ENCODE assay signal across 14 mouse cellular contexts in genomic region chr2:91929455-91929854, GRCm38 (mm10). TPM values are rescaled to one million over a fixed set of nuclear protein-coding genes. Genes with fewer than 3 reads are reported as not detected.
A peak's percentile ranks its signal among the peaks of the same experiment; 100 is the strongest.
DNase-seq lines count a peak whose midpoint lies in the region; ATAC-seq and TF ChIP-seq lines count a peak whose summit lies in the region.
"Had no signal": no experiment of that assay in that cellular context is flagged by ENCODE, and none has a peak within 500 bp of the region (broad histone marks: within the 10 kb centered on the region; RNA-seq: fewer than 3 reads in every experiment).

No protein-coding gene starts in this region.

- H3K4me2 ChIP-seq in heart, embryonic 14.5 days (ENCODE audit: low read length) = peak overlapping the region; percentile 89; the same call in 1 of the 2 replicates
- peak overlapping the region; percentile 89; the same call in 1 of the 2 replicates for H3K4me2 ChIP-seq in forebrain, embryonic 11.5 days (ENCODE audit: low read depth, low read length, severe bottlenecking)
- peak overlapping the region; percentile 73 for H3K4me2 ChIP-seq in limb, embryonic 11.5 days (ENCODE audit: low read depth, severe bottlenecking)

- H3K4me1 ChIP-seq in heart, embryonic 14.5 days (ENCODE audit: control insufficient read depth in 2 of 2, insufficient read depth in 2 of 2, low read length in 2 of 2) = peaks cover 25 to 41% of the 10 kb centered on the region in 2 experiments
- peaks cover 87% of the 10 kb centered on the region for H3K4me1 ChIP-seq in E14TG2a.4 (replicated peaks; ENCODE audit: low read depth, low read length)
- H3K4me1 ChIP-seq in forebrain, embryonic 11.5 days (replicated peaks; ENCODE audit: control insufficient read depth, insufficient read depth, low read length) = peaks cover 22% of the 10 kb centered on the region
- H3K4me1 ChIP-seq in limb, embryonic 11.5 days (ENCODE audit: control insufficient read depth, insufficient read depth, low read length) = peaks cover 23% of the 10 kb centered on the region

- no peak for DNase-seq in heart, adult 18-20 months
- DNase-seq in forebrain, embryonic 11.5 days (ENCODE audit: low spot score) = no peak
- no peak for DNase-seq in limb, embryonic 11.5 days (ENCODE audit: low spot score)
- no peak for DNase-seq in gastrocnemius, adult 8-10 months (ENCODE audit: low spot score in 2 of 2)
- DNase-seq in ovary, postnatal 10 days (ENCODE audit: low spot score) = no peak
- DNase-seq in layer of hippocampus, adult 9-10 months (ENCODE audit: low spot score) = no peak
- DNase-seq: right cerebral cortex, postnatal 14 days; thymus, adult 18-20 months had no signal

- TF ChIP-seq CTCF in E14TG2a.4 (conservative IDR thresholded peaks at IDR 0.05; ENCODE audit: low read length) = no peak

- no peaks in the 10 kb centered on the region for H3K9me3 ChIP-seq in heart, embryonic 14.5 days (ENCODE audit: control insufficient read depth, low read length)
- no peaks in the 10 kb centered on the region for H3K9me3 ChIP-seq in E14TG2a.4 (ENCODE audit: low read length)
- no peaks in the 10 kb centered on the region for H3K9me3 ChIP-seq in forebrain, embryonic 11.5 days (ENCODE audit: control insufficient read depth, low read length)
- H3K9me3 ChIP-seq in limb, embryonic 11.5 days (ENCODE audit: control insufficient read depth, low read length) = no peaks in the 10 kb centered on the region

- H3K27ac ChIP-seq in heart, embryonic 14.5 days (replicated peaks in 1 of 2; ENCODE audit: control insufficient read depth in 1 of 2, insufficient read depth in 1 of 2, low read depth in 2 of 2, low read length in 2 of 2) = no peak overlapping the region
- H3K27ac ChIP-seq in forebrain, embryonic 11.5 days (ENCODE audit: low read depth, low read length) = no peak overlapping the region
- no peak overlapping the region for H3K27ac ChIP-seq in limb, embryonic 11.5 days (replicated peaks; ENCODE audit: low read depth, low read length)
- H3K27ac ChIP-seq: kidney, postnatal 0 days had no signal

- H3K9ac ChIP-seq in heart, embryonic 14.5 days (ENCODE audit: low read length) = no peak overlapping the region
- H3K9ac ChIP-seq in forebrain, embryonic 11.5 days (ENCODE audit: low read length) = no peak overlapping the region; the same call in 1 of the 2 replicates
- H3K9ac ChIP-seq in limb, embryonic 11.5 days (ENCODE audit: low read length) = no peak overlapping the region; the same call in 1 of the 2 replicates

- no peak for ATAC-seq in heart, embryonic 14.5 days (ENCODE audit: insufficient number of reproducible peaks, insufficient read depth, low FRiP score, low read depth)
- no peak for ATAC-seq in forebrain, embryonic 11.5 days (replicated peaks; ENCODE audit: low FRiP score)
- ATAC-seq in limb, embryonic 11.5 days (ENCODE audit: insufficient number of reproducible peaks, low FRiP score, low TSS enrichment, low read depth) = no peak
- ATAC-seq: activated CD4-positive, CD25-positive, alpha-beta regulatory T cell, adult 4 months had no signal

- H3K4me3 ChIP-seq in heart, embryonic 14.5 days (ENCODE audit: control insufficient read depth in 1 of 2, insufficient read depth in 1 of 2, low read depth in 1 of 2, low read length in 2 of 2) = no peak overlapping the region
- peak overlapping the region; percentile 86; the same call in 1 of the 2 replicates for H3K4me3 ChIP-seq in E14TG2a.4 (replicated peaks; ENCODE audit: low read length)
- peak overlapping the region; percentile 81; the same call in 1 of the 2 replicates for H3K4me3 ChIP-seq in forebrain, embryonic 11.5 days (ENCODE audit: low read depth, low read length)
- H3K4me3 ChIP-seq in limb, embryonic 11.5 days (ENCODE audit: low read depth, low read length) = peak overlapping the region; percentile 58

- H3K27me3 ChIP-seq in heart, embryonic 14.5 days (ENCODE audit: control insufficient read depth, insufficient read depth, low read length) = peaks cover 5% of the 10 kb centered on the region
- peaks cover 46% of the 10 kb centered on the region for H3K27me3 ChIP-seq in E14TG2a.4 (ENCODE audit: insufficient read depth, low read length)
- peaks cover 4% of the 10 kb centered on the region for H3K27me3 ChIP-seq in forebrain, embryonic 11.5 days (ENCODE audit: control insufficient read depth, insufficient read depth, low read length)
- H3K27me3 ChIP-seq in limb, embryonic 11.5 days (ENCODE audit: control insufficient read depth, insufficient read depth, low read length) = 0 out of 2 replicates have a peak, but pooled peaks cover 3% of the 10 kb centered on the region

- peaks cover 18% of the 10 kb centered on the region for H3K36me3 ChIP-seq in heart, embryonic 14.5 days (ENCODE audit: control insufficient read depth, insufficient read depth, low read length)
- peaks cover 17% of the 10 kb centered on the region for H3K36me3 ChIP-seq in E14TG2a.4 (ENCODE audit: insufficient read depth, low read length)
- H3K36me3 ChIP-seq in forebrain, embryonic 11.5 days (ENCODE audit: control insufficient read depth, insufficient read depth, low read length) = no peaks in the 10 kb centered on the region
- H3K36me3 ChIP-seq in limb, embryonic 11.5 days (ENCODE audit: control insufficient read depth, insufficient read depth, low read length) = no peaks in the 10 kb centered on the region

- WGBS in heart, embryonic 14.5 days = 67% methylated on average over 3 of the region's 3 CpGs
- WGBS in forebrain, embryonic 11.5 days = 56% methylated on average over 3 of the region's 3 CpGs
- WGBS in limb, embryonic 11.5 days = 51% methylated on average over 3 of the region's 3 CpGs

RNA-seq across cellular contexts. Expression of gene Chrm4, which starts 2.4 kb away (rescaled TPM):
- not detected in 2 replicates for polyA plus RNA-seq in heart, embryonic 14.5 days (2014; fragmentation: Nextera tagmentation; extraction: Ambion mirVana)
- not detected for total RNA-seq in heart, adult 18-20 months (2021)
- 0.47 and 0.56 TPM in 2 replicates for polyA plus RNA-seq in forebrain, embryonic 11.5 days (2014; fragmentation: Nextera tagmentation; extraction: Ambion mirVana)
- polyA plus RNA-seq in limb, embryonic 11.5 days (2014; fragmentation: Nextera tagmentation; extraction: Ambion mirVana) = 0.53 and 0.68 TPM in 2 replicates
- total RNA-seq in gastrocnemius, adult 8-10 months (2022) = not detected
- polyA plus RNA-seq: kidney, postnatal 0 days had no signal

RNA-seq across cellular contexts. Expression of gene Mdk, which starts 2.6 kb away (rescaled TPM):
- polyA plus RNA-seq in heart, embryonic 14.5 days (2014; fragmentation: Nextera tagmentation; extraction: Ambion mirVana) = 352 and 435 TPM in 2 replicates
- total RNA-seq in heart, adult 18-20 months (2021) = 1 to 10 TPM; 2.3 to 2.9 TPM
- polyA plus RNA-seq in forebrain, embryonic 11.5 days (2014; fragmentation: Nextera tagmentation; extraction: Ambion mirVana) = 1,095 and 1,130 TPM in 2 replicates
- polyA plus RNA-seq in limb, embryonic 11.5 days (2014; fragmentation: Nextera tagmentation; extraction: Ambion mirVana) = 2,345 and 2,452 TPM in 2 replicates
- total RNA-seq in gastrocnemius, adult 8-10 months (2022) = under 1 TPM in 3 of 4 experiments, not detected in 1; 0.44 to 0.46 (median 0.45) TPM

RNA-seq across cellular contexts. Expression of gene Gm9821, which starts 16.0 kb away (rescaled TPM):
- polyA plus RNA-seq in heart, embryonic 14.5 days (2014; fragmentation: Nextera tagmentation; extraction: Ambion mirVana) = 2.8 and 3.5 TPM in 2 replicates
- not detected for total RNA-seq in heart, adult 18-20 months (2021)
- 0.36 and 0.90 TPM in 2 replicates for polyA plus RNA-seq in forebrain, embryonic 11.5 days (2014; fragmentation: Nextera tagmentation; extraction: Ambion mirVana)
- polyA plus RNA-seq in limb, embryonic 11.5 days (2014; fragmentation: Nextera tagmentation; extraction: Ambion mirVana) = 0.32 and 0.48 TPM in 2 replicates
- total RNA-seq in gastrocnemius, adult 8-10 months (2022) = not detected
- total RNA-seq: gastrocnemius, postnatal 4 days; left cerebral cortex, postnatal 25 days had no signal

RNA-seq across cellular contexts. Expression of gene Dgkz, which starts 46.2 kb away (rescaled TPM):
- polyA plus RNA-seq in heart, embryonic 14.5 days (2014; fragmentation: Nextera tagmentation; extraction: Ambion mirVana) = 47.8 and 48.2 TPM in 2 replicates
- total RNA-seq in heart, adult 18-20 months (2021) = 10 to 100 TPM; 33.8 to 35.9 TPM
- 32.7 and 35.9 TPM in 2 replicates for polyA plus RNA-seq in forebrain, embryonic 11.5 days (2014; fragmentation: Nextera tagmentation; extraction: Ambion mirVana)
- polyA plus RNA-seq in limb, embryonic 11.5 days (2014; fragmentation: Nextera tagmentation; extraction: Ambion mirVana) = 36.9 and 37.6 TPM in 2 replicates
- 10 to 100 TPM; 24.7 to 39.3 (median 28.4) TPM for total RNA-seq in gastrocnemius, adult 8-10 months (2022)

Comparison
In these comparisons a context has a peak if more than half of its experiments do, and no peak if none do; other contexts are left out.
1. H3K4me3 ChIP-seq: peak in E14TG2a.4 (single experiment), forebrain, embryonic 11.5 days (single experiment) and limb, embryonic 11.5 days (single experiment); none in heart, embryonic 14.5 days (0 of 2).
2. Peak in every context shown above with its lines, with median percentiles within 50 percentile points of each other: H3K4me2 ChIP-seq.